Mouse (Mus musculus) retina, embryonic 14.5 days (tissue): ENCODE data around the gene Ovch2.
"Not testable (repeated sequence)": the region's sequence is repeated elsewhere in the genome, so short reads cannot be mapped to it uniquely, and the experiment has no call there.

Experiments
- DNase-seq: peaks from one replicate; pipeline ENCODE4 v3.0.0-alpha.2; 2015; ENCODE audit warnings: low spot score

Gene Ovch2

GRCm38 (mm10) chr7:107801108-107801507, at the start of gene Ovch2:
Gene Ovch2, minus strand, starts transcription at chr7:107801208.
- DNase-seq, result no peak

- not testable (repeated sequence) for DNase-seq
Measured at GRCm38 (mm10) chr7:107847390-107847789, 46.4 kb upstream of the Ovch2 start, which contains the start of gene Olfr470. Gene Olfr470, minus strand, starts transcription at chr7:107847490.

- peak; percentile 65 for DNase-seq
Measured at GRCm38 (mm10) chr7:107841719-107842118, 40.7 kb upstream of the Ovch2 start.

GRCm38 (mm10) chr7:107825441-107825840, 24.4 kb upstream of the Ovch2 start, which contains the start of gene Olfr469:
Gene Olfr469, minus strand, starts transcription at chr7:107825541.
- DNase-seq, result not testable (repeated sequence)

GRCm38 (mm10) chr7:107823867-107824266, 22.9 kb upstream of the Ovch2 start:
- DNase-seq, result not testable (repeated sequence)

- DNase-seq, result peak; percentile 59
Measured at GRCm38 (mm10) chr7:107819442-107819841, 18.4 kb upstream of the Ovch2 start.

- DNase-seq, result no peak
Measured at GRCm38 (mm10) chr7:107811963-107812362, 11.0 kb upstream of the Ovch2 start, which contains the start of gene Olfr467. Gene Olfr467, plus strand, starts transcription at chr7:107812263.

- no peak for DNase-seq
Measured at GRCm38 (mm10) chr7:107802138-107802537, 1.1 kb upstream of the Ovch2 start.

- DNase-seq, result no peak
Measured at GRCm38 (mm10) chr7:107796500-107796899, 4.5 kb downstream of the Ovch2 start.

GRCm38 (mm10) chr7:107787977-107788620, 12.9 kb downstream of the Ovch2 start:
- DNase-seq, result peak; percentile 66

- DNase-seq, result peak; percentile 56
Measured at GRCm38 (mm10) chr7:107779611-107780010, 21.4 kb downstream of the Ovch2 start.

- DNase-seq, result no peak
Measured at GRCm38 (mm10) chr7:107778216-107778615, 22.8 kb downstream of the Ovch2 start.

GRCm38 (mm10) chr7:107770812-107771211, 30.2 kb downstream of the Ovch2 start:
- DNase-seq, result no peak

- peak; percentile 58 for DNase-seq
Measured at GRCm38 (mm10) chr7:107757308-107758151, 43.5 kb downstream of the Ovch2 start, which contains the start of gene Cyb5r2. Gene Cyb5r2, minus strand, starts transcription at chr7:107758032.

GRCm38 (mm10) chr7:107756748-107757147, 44.3 kb downstream of the Ovch2 start:
- no peak for DNase-seq

- DNase-seq, result no peak
Measured at GRCm38 (mm10) chr7:107755905-107756304, 45.1 kb downstream of the Ovch2 start.

- DNase-seq, result no peak
Measured at GRCm38 (mm10) chr7:107752031-107752520, 48.9 kb downstream of the Ovch2 start.

- DNase-seq, result no peak
Measured at GRCm38 (mm10) chr7:107749721-107750120, 51.3 kb downstream of the Ovch2 start.

GRCm38 (mm10) chr7:107749270-107749669, 51.7 kb downstream of the Ovch2 start:
- peak; percentile 86 for DNase-seq

GRCm38 (mm10) chr7:107747954-107748353, 53.1 kb downstream of the Ovch2 start:
- DNase-seq, result peak; percentile 81

- DNase-seq, result no peak
Measured at GRCm38 (mm10) chr7:107747476-107747875, 53.5 kb downstream of the Ovch2 start.

- DNase-seq, result no peak
Measured at GRCm38 (mm10) chr7:107746036-107746435, 55.0 kb downstream of the Ovch2 start.

- no peak for DNase-seq
Measured at GRCm38 (mm10) chr7:107745111-107745510, 55.9 kb downstream of the Ovch2 start.
